Mouse (Mus musculus): Measurements from ENCODE around the gene Ppp3ca. TPM values are rescaled to one million over a fixed set of nuclear protein-coding genes. Genes with fewer than 3 reads are reported as not detected.

Ppp3ca gene
- polyA plus RNA-seq, 1 experiment from 2014 or later = 44.8 TPM

GRCm38 (mm10) chr3:136917080-136917479 lies 247.2 kb downstream of the Ppp3ca start:
- WGBS = 82% methylated on average over 7 of the region's 7 CpGs
- no peak overlapping the region for H3K27ac ChIP-seq (ENCODE audit: low read length)
- H3K27me3 ChIP-seq (ENCODE audit: control insufficient read depth, insufficient read depth, low read length) = no peaks in the 10 kb centered on the region
- no peaks in the 10 kb centered on the region for H3K9me3 ChIP-seq (replicated peaks; ENCODE audit: control insufficient read depth, low read length)
- no peak overlapping the region for H3K4me2 ChIP-seq (ENCODE audit: low read depth, low read length)
- H3K4me1 ChIP-seq (ENCODE audit: control insufficient read depth, insufficient read depth, low read length) = no peaks in the 10 kb centered on the region
- no peak for ATAC-seq (replicated peaks; ENCODE audit: extremely low read depth, insufficient read depth, low FRiP score)
- peaks cover 8% of the 10 kb centered on the region for H3K36me3 ChIP-seq (ENCODE audit: control insufficient read depth, insufficient read depth)
- H3K4me3 ChIP-seq (ENCODE audit: low read length) = no peak overlapping the region
- no peak overlapping the region for H3K9ac ChIP-seq (ENCODE audit: low read length)

GRCm38 (mm10) chr3:136933071-136933470 lies 263.1 kb downstream of the Ppp3ca start:
- Histone ChIP-seq H3K36me3 (ENCODE audit: control insufficient read depth, insufficient read depth) (peaks cover 5% of the 10 kb centered on the region), H3K9ac (ENCODE audit: low read length) (no peak overlapping the region), H3K4me2 (ENCODE audit: low read depth, low read length) (no peak overlapping the region), H3K4me1 (ENCODE audit: control insufficient read depth, insufficient read depth, low read length) (no peaks in the 10 kb centered on the region), H3K27me3 (ENCODE audit: control insufficient read depth, insufficient read depth, low read length) (no peaks in the 10 kb centered on the region), H3K4me3 (ENCODE audit: low read length) (no peak overlapping the region), H3K9me3 (replicated peaks; ENCODE audit: control insufficient read depth, low read length) (no peaks in the 10 kb centered on the region), H3K27ac (ENCODE audit: low read length) (no peak overlapping the region)
- ATAC-seq (replicated peaks; ENCODE audit: extremely low read depth, insufficient read depth, low FRiP score) = 0 out of 2 replicates have a peak, but pooled peaks have one; percentile 28

- no peaks in the 10 kb centered on the region for H3K27me3 ChIP-seq (ENCODE audit: control insufficient read depth, insufficient read depth, low read length)
- WGBS = 62% methylated on average over 7 of the region's 7 CpGs
- no peak overlapping the region for H3K4me2 ChIP-seq (ENCODE audit: low read depth, low read length)
- no peak overlapping the region for H3K27ac ChIP-seq (ENCODE audit: low read length)
- H3K4me3 ChIP-seq (ENCODE audit: low read length) = no peak overlapping the region
- H3K4me1 ChIP-seq (ENCODE audit: control insufficient read depth, insufficient read depth, low read length) = no peaks in the 10 kb centered on the region
- ATAC-seq (replicated peaks; ENCODE audit: extremely low read depth, insufficient read depth, low FRiP score) = no peak
- H3K9me3 ChIP-seq (replicated peaks; ENCODE audit: control insufficient read depth, low read length) = no peaks in the 10 kb centered on the region
- H3K36me3 ChIP-seq (ENCODE audit: control insufficient read depth, insufficient read depth) = no peaks in the 10 kb centered on the region
- no peak overlapping the region for H3K9ac ChIP-seq (ENCODE audit: low read length)
Measured at GRCm38 (mm10) chr3:136940733-136941601, 271.0 kb downstream of the Ppp3ca start.

DNA sequence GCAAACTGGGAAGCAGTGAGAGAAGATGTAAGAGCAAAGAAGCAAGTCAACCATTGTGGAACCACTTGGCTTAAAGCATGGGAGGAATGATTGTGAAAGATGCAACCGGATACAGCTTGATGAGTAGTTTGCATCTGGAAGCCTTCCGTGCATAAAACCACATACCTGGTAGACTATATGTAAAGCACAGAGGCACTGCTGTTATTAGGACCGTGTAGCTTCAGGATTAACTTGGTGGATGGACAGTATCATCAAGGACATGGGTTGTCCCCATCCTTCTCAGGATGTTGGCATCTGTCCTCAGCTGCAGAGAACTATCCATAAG lies 271.6 kb downstream of the Ppp3ca start:
- Histone ChIP-seq H3K27me3 (ENCODE audit: control insufficient read depth, insufficient read depth, low read length) (no peaks in the 10 kb centered on the region), H3K4me2 (ENCODE audit: low read depth, low read length) (no peak overlapping the region), H3K9ac (ENCODE audit: low read length) (no peak overlapping the region), H3K4me1 (ENCODE audit: control insufficient read depth, insufficient read depth, low read length) (no peaks in the 10 kb centered on the region), H3K36me3 (ENCODE audit: control insufficient read depth, insufficient read depth) (no peaks in the 10 kb centered on the region), H3K9me3 (replicated peaks; ENCODE audit: control insufficient read depth, low read length) (no peaks in the 10 kb centered on the region), H3K4me3 (ENCODE audit: low read length) (no peak overlapping the region), H3K27ac (ENCODE audit: low read length) (no peak overlapping the region)
- ATAC-seq (replicated peaks; ENCODE audit: extremely low read depth, insufficient read depth, low FRiP score) = no peak
- 90% methylated on average over 3 of the region's 3 CpGs for WGBS

GRCm38 (mm10) chr3:136945550-136945949 lies 275.6 kb downstream of the Ppp3ca start:
- Histone ChIP-seq H3K4me1 (ENCODE audit: control insufficient read depth, insufficient read depth, low read length) (no peaks in the 10 kb centered on the region), H3K27me3 (ENCODE audit: control insufficient read depth, insufficient read depth, low read length) (no peaks in the 10 kb centered on the region), H3K4me2 (ENCODE audit: low read depth, low read length) (no peak overlapping the region), H3K4me3 (ENCODE audit: low read length) (no peak overlapping the region), H3K9ac (ENCODE audit: low read length) (no peak overlapping the region), H3K36me3 (ENCODE audit: control insufficient read depth, insufficient read depth) (no peaks in the 10 kb centered on the region), H3K9me3 (replicated peaks; ENCODE audit: control insufficient read depth, low read length) (no peaks in the 10 kb centered on the region), H3K27ac (ENCODE audit: low read length) (no peak overlapping the region)
- no peak for ATAC-seq (replicated peaks; ENCODE audit: extremely low read depth, insufficient read depth, low FRiP score)
- 63% methylated on average over 4 of the region's 4 CpGs for WGBS

DNA sequence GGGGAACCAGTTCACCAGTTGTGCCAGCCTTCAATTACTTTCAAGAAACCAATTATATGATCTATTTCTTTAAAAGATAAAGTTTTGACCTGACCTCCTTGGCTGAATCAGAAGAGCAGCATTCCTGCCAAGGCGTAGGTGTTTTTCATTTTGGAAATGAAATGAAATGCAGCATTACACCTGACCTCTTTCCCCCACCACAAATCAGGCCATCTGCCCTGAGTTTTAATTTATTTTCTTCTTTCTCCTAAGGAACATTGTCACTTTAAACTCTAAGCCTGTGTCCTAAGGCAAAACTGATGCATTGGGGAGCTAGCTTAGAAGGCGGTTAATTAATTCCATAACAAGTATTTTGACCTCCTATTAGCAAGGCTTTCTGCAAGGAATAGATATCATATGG lies 276.7 kb downstream of the Ppp3ca start:
- Histone ChIP-seq H3K27ac (ENCODE audit: low read length) (no peak overlapping the region), H3K9ac (ENCODE audit: low read length) (no peak overlapping the region), H3K4me1 (ENCODE audit: control insufficient read depth, insufficient read depth, low read length) (no peaks in the 10 kb centered on the region), H3K4me3 (ENCODE audit: low read length) (no peak overlapping the region), H3K9me3 (replicated peaks; ENCODE audit: control insufficient read depth, low read length) (no peaks in the 10 kb centered on the region), H3K27me3 (ENCODE audit: control insufficient read depth, insufficient read depth, low read length) (no peaks in the 10 kb centered on the region), H3K4me2 (ENCODE audit: low read depth, low read length) (no peak overlapping the region), H3K36me3 (ENCODE audit: control insufficient read depth, insufficient read depth) (no peaks in the 10 kb centered on the region)
- 94% methylated on average over 2 of the region's 2 CpGs for WGBS
- no peak for ATAC-seq (replicated peaks; ENCODE audit: extremely low read depth, insufficient read depth, low FRiP score)

DNA sequence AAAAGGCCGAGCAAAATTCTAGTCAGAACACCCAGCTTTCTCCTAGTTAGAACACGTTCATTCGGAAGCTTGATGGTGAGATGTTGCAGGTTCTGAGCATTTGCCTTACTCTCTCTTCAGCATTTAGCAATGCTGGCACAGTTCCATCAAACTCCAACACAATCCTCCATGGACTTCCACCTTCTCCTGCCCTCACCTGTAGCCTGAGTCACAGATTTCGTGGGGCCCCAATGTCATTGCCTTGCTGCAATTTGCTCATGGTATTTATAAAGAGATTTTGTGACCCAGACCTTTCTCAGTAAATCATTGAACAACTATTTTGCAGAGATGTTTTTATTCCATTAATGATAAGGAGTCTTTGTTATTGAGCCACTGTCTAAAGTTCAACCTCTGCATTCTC lies 278.2 kb downstream of the Ppp3ca start:
- H3K4me3 ChIP-seq (ENCODE audit: low read length) = no peak overlapping the region
- no peaks in the 10 kb centered on the region for H3K27me3 ChIP-seq (ENCODE audit: control insufficient read depth, insufficient read depth, low read length)
- WGBS = 92% methylated on average over 4 of the region's 4 CpGs
- no peaks in the 10 kb centered on the region for H3K9me3 ChIP-seq (replicated peaks; ENCODE audit: control insufficient read depth, low read length)
- no peaks in the 10 kb centered on the region for H3K4me1 ChIP-seq (ENCODE audit: control insufficient read depth, insufficient read depth, low read length)
- no peak overlapping the region for H3K4me2 ChIP-seq (ENCODE audit: low read depth, low read length)
- H3K36me3 ChIP-seq (ENCODE audit: control insufficient read depth, insufficient read depth) = no peaks in the 10 kb centered on the region
- H3K9ac ChIP-seq (ENCODE audit: low read length) = no peak overlapping the region
- ATAC-seq (replicated peaks; ENCODE audit: extremely low read depth, insufficient read depth, low FRiP score) = no peak
- H3K27ac ChIP-seq (ENCODE audit: low read length) = no peak overlapping the region

DNA sequence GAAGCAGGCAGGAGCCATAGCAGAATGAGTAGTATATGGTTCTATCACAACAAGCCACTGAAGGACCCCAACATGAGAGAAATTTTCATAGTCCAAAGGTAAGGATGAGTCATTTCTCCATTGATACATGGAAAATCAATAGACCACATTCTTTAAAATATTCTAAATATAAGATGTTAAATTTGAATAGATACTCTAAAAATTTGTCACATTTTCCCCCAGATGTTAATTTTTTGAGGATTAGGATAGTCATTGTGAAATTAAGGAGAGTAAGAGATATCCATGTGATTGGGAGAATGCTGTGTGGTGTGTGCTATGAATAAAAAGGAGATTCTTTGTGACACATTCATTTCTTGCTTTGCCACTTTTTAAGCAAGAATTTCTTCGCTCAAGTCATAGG lies 281.9 kb downstream of the Ppp3ca start:
- Histone ChIP-seq H3K4me1 (ENCODE audit: control insufficient read depth, insufficient read depth, low read length) (no peaks in the 10 kb centered on the region), H3K27ac (ENCODE audit: low read length) (no peak overlapping the region), H3K36me3 (ENCODE audit: control insufficient read depth, insufficient read depth) (no peaks in the 10 kb centered on the region), H3K27me3 (ENCODE audit: control insufficient read depth, insufficient read depth, low read length) (no peaks in the 10 kb centered on the region), H3K4me3 (ENCODE audit: low read length) (no peak overlapping the region), H3K4me2 (ENCODE audit: low read depth, low read length) (no peak overlapping the region), H3K9ac (ENCODE audit: low read length) (no peak overlapping the region), H3K9me3 (replicated peaks; ENCODE audit: control insufficient read depth, low read length) (no peaks in the 10 kb centered on the region)
- WGBS = 66% methylated on average over 1 of the region's 1 CpGs
- ATAC-seq (replicated peaks; ENCODE audit: extremely low read depth, insufficient read depth, low FRiP score) = no peak

- Histone ChIP-seq H3K4me3 (ENCODE audit: low read length) (no peak overlapping the region), H3K4me1 (ENCODE audit: control insufficient read depth, insufficient read depth, low read length) (no peaks in the 10 kb centered on the region), H3K9ac (ENCODE audit: low read length) (no peak overlapping the region), H3K4me2 (ENCODE audit: low read depth, low read length) (no peak overlapping the region), H3K9me3 (replicated peaks; ENCODE audit: control insufficient read depth, low read length) (no peaks in the 10 kb centered on the region), H3K27me3 (ENCODE audit: control insufficient read depth, insufficient read depth, low read length) (no peaks in the 10 kb centered on the region), H3K27ac (ENCODE audit: low read length) (no peak overlapping the region), H3K36me3 (ENCODE audit: control insufficient read depth, insufficient read depth) (no peaks in the 10 kb centered on the region)
- no peak for ATAC-seq (replicated peaks; ENCODE audit: extremely low read depth, insufficient read depth, low FRiP score)
- WGBS = 87% methylated on average over 1 of the region's 1 CpGs
Measured at GRCm38 (mm10) chr3:136952822-136953221, 282.9 kb downstream of the Ppp3ca start.
